Mouse (Mus musculus) layer of hippocampus, adult 11-12 months (tissue): Measurements from ENCODE around the gene Cabp1.

Experiments
- DNase-seq: peaks from one replicate; pipeline ENCODE4 v3.0.0; 2022; ENCODE audit warnings: low spot score

The Cabp1 gene

DNA sequence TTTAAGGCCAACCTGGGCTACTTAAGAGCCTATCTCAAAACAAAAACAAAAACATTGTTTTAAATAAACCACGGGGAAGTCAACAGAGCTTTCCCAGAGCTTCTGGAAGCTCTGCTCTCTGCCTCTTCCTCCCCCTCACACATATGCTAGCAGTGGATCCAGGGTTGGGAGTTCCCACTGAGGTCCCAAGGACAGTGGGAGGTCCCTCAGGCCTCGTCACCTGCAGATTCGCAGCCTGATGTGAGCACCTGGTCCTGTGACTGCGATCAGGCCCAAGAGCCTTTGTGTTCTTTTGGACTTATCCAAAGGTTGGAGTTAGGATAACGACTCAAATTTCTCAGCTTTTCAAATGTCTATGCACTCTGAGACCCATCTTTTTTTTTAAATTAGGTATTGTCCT, 14.4 kb upstream of the Cabp1 start:
- no peak for DNase-seq

DNA sequence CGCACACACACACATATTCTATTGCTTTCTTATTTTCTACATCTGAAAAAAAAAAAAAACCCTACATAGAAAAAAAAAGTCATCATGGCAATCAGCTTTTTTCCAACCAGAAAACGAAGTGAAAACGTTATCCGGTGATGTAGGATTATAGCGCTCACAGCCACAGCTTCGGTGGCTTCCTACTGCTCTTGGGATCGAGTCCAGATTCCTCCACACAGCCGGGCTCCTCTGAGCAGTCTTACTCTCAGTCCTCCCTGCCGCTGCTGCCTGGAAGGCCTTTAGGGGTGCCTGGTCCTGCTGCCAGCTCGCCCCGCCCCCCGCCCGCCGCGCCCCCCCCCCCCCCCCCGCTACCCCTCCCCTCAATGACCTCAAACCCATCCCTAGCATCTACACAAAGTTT, 13.7 kb upstream of the Cabp1 start:
- DNase-seq, result no peak

DNA sequence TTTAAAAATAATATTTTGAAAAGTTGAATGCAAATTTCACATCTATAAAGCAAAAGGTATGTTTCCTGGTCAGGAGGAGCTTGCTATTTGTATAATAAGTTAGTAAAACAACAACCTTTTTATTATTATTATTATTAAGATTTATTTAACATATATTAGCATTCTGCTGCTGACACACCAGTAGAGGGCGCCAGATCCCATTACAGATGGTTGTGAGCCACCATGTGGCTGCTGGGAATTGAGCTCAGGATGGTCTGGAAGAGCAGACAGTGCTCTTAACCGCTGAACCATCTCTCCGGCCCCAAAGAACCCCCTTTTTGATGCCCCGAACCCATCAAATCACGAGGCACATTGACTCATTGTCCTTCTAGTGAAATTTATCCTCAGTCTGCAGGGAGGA, 13.1 kb upstream of the Cabp1 start:
- DNase-seq, result no peak

DNA sequence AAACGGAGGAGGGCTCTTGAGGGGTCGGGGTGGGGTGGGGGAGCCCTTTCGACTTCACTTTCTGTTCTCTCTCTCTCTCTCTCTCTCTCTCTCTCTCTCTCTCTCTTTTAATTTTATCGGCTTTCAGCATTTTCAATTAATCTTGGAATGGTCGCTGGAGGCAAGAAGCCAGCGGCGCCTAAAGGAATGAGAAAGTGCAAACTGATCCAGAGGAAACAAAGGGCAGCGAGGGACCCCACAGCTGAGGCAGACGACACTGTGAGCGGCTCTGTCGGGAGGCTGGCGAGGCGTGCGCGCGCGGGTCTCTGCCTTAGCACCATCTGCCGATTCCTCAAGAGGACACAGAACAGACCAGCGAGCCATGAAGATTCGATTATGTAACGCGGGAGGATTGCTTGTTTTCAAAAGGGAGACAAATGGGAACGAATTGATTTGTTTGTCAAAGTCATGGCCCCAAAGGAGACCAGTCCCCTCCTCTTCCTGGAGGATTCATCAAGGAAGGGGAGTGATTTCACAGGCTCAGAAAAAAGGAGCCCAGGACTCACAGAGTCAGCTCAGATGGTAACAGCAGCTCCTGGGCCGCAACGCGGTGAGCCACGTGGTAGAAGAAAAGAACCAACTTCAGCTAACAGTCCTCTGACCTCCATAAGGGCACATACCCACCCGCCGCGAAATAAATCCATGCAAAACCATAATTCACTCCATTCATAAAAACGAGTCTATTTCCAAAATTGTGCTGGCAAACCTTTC, 10.6 kb upstream of the Cabp1 start:
- DNase-seq, result peak; percentile 59

DNA sequence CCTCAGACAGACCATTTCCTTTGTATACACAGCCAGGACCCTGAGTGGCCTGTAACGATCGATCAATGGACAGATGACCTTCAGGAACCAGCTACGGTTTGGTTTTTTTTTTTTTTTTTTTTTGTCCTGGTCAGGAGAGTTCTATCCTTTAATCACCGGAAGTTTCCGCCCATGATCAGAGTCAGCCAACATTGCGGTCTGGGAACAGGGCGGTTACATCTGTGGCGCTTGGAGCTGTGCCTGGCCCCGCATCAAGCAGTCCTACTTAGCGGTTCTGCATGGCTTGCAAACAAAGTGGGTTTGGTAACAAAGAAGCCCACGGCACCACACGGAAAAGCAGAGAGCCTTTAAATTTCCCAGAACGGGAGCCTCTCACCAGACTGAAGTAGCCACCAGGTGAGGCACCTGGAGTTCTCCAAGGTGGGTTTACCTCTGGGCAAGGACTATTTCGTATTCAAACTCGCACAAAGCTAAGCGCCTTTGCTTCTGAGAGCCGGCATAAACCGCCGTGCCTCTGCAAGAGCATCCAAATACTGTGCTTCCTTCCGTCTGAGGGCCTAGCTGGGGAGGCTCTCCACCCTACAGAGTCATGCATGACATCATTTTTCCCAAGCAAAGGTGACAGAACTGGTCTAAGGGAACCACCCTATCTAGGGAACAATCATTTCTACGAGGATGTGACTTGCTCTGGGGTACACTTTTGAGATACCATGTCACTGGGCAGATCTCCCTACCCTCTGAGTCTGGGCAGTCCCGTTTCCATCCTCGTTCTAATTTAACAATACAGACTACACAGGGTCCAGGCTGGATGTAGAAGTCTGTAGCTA, 9.8 kb upstream of the Cabp1 start:
- DNase-seq, result no peak

DNA sequence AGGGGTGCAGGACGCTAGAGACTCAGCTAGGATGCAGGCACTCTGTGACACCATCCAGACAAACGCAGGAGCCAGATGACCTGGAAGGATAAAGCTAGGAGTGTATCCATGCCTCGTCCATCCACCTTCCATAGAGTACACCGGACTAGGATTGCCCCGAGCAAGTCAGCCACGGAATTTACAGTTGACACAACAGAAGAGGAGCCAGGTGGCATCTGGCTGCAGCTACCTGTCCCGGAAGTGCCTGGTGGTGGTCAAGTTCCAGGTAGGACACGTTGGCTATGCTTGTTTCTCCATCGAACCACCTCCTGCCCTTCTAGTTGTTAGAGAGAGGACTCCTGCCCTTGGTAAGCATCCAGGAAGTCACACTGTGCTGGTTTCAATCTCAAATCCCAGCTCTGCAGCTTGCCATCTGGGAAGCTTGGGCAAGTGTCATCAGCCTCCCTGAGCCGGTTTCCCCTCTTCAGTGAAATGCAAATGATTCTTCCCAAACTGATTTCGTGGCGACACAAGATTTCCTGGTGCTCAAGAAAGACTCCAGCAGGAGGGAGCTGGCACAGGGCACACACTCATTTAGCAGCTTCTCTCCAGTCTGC, 543 bp upstream of the Cabp1 start:
- no peak for DNase-seq

DNA sequence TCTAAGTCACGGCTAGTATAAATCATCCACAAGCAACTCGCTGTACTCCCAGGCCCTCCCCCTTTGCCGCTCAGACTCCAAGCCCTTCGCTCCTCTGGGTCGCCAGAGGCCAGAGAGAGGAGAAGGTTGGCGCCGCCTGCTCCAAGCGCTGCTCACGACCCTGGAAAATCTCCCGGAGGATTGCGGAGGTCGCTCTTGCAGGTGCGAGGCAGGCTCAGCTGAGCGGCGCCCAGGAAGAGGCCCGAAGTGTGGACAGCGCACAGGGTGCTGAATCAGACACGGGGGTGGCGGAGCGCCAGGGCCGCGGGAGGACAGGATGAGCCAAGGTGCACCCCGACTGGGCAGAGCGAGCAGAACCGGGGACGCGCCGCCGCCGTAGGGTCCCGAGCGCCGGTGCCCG, 955 bp downstream of the Cabp1 start:
- DNase-seq, result no peak

DNA sequence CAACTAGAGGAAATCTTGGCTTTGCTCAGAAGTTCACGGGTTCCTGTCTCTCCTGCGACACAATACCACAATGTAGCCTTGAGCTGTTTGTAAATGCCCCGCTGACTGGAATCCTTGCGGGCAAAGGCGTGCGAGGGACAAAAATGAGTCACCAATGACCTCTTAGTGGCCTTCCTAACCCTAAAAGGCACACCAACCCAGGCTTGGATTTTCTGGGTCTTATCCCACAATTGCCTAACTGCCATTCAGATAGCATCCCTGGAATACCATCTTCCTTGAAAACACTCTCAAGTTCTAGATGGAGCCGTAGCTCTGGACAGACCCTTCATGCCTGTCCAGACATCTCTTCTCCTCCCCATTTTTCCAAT, 1.4 kb downstream of the Cabp1 start:
- DNase-seq, result no peak

DNA sequence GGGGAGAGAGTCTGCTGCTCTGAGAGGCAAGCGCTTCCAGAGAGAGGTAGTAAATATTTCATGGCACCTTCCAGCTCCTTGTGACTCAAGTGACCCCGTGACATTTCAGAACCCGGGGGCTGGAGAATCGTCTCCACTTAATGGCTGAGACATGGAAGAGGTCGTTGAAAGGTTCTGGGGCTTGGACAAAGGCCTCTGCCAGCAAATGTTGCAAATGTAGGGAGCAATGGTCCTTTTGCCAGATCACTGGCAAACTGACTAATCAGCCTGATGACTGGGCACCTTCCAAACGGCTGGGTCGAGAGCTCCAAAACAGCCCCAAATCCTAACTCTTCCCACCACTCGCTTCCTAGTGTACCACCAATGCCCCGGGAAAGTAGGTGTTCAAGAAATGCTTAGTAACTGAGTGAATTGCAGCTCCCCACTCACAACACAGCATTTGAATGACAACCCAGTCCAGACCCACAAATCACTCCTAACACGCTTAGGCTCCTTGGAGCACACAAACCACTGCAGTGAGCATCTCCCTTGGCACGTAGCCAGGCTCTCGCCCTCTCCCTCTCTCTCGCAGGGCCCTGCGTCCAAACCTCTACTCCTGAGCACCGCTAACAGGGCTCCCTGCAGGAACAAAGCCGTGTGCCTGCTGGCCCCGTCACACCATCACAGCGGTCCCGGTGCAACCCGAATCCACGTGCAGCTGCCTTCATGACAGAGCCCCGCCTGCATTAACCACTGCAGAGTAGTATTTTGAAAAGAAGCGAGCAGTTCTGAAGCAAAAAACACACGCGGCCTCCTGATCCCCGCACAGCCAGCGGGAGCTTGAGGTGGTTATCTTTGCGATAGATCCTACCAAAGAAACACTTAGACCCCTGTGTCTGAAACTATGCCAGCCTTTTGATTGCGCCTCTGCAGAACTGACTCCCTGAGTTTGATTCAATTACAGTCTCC, 2.0 kb downstream of the Cabp1 start:
- no peak for DNase-seq

DNA sequence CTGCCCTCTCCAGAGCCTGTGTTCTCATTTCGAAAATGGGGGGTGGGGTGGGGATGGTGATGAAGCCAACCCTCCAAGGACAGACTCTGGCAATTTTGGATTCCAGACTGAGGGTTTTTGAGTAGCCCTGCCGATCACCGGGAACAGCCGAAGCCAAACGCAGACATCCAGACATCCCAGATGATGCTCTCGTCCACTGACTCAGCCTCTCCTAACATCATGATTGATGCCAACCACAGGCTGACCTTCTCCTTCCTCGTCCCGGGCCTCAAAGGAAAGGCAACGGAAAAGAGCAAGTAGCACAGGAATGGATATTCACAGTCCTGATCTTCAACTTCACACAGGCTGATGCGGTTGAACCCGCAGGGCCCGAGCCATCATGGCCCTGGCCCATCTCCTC, 4.1 kb downstream of the Cabp1 start:
- DNase-seq, result no peak

DNA sequence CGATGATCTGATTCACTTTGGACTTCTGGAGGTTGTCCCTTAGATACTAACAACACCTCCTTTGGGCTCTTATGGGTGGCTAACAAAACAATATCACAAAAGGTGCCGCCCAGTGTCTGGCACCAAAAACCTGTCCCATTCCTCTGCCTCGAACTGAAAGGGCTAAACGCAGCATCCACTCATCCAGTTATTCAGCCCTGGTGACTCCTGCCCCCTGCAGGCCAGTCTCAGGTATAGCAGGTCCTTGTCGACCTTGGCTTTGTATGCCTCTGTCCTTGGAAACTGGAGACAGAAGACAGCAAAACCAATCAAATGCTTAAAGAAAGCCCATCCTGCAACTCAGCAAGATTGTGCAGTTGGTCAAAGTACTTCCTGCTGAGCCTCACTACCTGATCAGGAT, 5.4 kb downstream of the Cabp1 start:
- no peak for DNase-seq

DNA sequence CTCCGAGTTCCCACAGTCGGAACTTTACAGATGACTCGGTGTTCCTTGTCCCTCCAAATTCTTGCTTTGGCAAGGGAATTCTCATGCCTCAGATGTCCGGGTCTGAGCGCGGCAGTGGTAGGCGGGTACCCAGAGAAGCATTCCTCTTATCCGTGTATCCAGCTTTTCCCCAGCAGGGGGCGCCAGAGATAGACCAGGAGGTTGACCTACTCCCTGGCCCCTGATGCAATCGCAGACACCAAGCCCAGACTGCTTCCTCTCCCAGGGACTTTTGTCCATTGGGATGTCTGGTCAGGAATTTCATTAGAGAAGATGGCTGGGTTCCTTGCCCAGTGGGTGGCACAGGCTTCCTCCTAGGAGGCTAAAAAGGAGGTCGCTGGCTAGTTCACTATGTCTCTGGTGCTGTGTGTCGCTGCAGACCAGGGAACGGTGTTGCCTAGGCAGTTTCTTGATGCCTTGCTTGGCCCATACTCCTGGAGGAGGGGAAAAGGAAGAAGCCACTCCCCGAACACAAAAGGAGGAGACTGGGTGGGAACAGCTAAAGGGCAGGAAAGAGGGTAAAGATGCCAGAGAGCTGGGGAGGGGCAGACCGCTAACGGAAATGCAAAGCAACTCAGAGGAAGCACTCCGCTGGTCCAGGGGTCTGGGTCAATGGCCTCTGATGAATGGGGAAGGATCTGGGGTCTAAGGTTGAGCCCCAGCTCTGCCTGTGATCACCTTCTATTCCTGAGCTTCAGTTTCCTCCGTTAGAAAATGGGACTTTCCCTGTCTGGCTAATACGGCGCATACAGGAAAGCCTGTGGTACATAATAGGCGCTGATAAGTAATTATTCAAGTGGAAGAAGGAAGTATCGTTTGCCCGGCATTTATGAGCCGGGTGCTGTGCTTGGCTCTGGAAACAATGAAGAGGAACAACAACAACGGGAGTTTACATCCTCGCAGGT, 6.7 kb downstream of the Cabp1 start:
- peak; percentile 94 for DNase-seq

DNA sequence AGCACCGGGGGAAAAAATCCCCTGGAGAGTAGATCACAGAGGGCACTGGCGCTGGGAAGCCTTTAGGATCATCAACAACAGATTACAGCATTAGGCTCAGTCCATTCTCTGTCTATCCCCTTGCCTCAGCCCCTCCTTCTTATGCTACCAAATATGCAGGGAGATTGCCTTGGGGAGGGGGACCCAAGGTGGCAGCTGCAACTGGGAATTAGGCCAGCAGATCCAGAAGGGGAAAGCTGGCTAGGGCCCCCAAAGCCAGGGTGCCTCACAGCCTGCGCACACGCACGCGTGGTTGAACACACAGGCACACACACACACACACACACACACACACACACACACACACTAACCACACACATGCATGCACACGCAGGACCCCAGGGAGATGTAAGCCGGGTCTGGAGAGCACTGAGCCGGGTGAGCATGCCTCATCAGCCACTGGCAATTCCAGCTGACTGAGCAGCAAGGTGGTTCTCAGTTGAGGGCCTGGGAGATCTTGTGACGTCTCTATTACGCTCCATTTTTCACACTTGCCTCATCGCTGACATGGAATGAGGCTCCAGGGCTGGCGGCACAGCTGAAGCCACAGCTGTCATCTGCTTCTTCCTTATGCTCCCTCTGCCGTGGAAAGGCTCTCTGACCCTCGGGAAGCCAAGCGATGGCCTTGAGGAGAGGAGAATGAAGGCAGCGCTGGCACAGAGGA, 7.7 kb downstream of the Cabp1 start:
- peak; percentile 37 for DNase-seq

DNA sequence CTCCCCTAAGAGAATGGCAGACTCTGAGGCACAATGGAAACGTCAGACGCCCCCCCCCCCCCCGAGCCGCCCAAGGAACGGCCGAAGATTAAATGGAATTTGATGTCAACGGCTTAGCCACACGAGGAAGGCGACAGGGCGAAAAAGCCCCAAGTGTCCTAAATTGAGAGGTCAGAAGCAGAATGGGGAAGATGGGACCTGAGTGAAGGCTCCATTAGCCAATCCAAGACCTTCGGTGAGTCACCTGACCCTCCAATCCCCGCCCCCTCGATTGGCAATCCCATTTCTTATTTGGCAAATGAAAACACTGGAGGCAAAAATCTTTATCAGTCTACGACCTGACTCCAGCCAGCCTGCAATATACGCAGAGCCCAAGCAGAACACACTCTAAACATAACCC, 9.5 kb downstream of the Cabp1 start:
- peak; percentile 51 for DNase-seq

DNA sequence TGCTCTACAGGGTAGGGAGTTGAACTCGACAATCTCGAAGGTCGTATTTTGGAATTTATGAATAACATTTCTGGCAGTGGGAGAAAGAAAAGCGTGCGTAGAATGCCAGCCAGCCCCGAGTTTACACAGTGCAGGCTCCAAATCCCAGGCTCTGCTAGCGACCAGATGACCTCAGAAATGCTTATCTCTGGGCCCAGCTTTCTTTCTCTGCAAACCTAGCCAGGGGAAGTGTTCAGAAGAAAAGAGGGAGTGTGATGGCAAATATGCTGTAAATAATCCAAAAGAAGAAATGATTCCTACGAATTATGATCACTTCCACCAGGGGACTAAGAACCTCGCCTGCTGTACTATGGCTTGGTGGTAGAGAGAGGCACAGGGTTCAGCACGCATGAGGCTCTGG, 10.7 kb downstream of the Cabp1 start:
- DNase-seq, result no peak

DNA sequence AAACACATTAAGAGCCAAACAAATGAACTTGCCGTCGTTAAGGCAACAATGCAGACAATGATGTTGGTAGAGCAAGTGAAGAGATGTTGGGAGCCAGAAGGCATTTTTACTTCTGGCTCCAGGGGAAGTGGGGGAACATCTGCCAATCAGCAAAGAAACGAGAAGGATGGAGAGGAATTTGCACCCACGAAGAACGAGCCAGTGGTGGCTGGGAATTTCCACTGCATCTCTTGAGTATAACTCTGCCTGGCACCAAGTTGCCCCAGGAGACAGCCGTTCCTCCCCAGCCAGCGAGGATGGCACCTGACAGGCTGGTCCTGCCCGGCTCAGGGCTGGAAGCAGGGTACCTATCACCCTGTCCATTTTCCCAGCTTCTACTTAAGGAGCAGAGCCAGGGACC, 11.3 kb downstream of the Cabp1 start:
- no peak for DNase-seq

DNA sequence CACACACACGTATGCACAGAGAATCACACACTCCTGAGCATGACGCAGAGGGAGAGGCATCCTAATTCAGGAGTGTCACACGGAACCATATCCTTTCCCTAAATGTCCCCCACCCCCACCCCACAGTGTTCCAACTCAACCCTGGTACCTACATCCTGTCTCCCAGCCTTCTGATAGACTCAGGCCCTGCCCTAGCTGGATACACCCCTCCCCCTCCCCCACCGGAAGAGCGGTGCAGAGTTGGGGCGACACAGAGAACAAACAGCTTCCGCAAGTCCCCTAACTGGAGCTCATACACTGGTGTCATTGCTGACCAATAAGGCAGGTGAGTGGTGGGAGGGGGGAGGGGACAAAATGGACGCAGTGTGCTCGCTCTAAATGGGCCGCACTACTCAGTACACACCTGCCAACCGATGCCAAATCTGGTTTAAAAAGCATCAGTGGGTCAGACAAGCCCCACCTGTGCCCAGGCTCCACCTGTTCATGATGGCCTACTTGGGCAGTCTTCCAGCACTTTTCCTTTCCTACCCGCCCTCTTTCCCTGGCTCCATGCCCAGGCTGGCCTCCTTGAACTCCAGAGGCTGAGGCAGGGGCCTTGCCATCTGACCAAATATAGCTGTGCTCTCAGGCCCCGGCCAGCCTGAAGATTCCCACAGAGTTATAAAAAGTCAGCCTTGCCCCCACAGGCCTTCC, 12.8 kb downstream of the Cabp1 start:
- DNase-seq, result no peak

DNA sequence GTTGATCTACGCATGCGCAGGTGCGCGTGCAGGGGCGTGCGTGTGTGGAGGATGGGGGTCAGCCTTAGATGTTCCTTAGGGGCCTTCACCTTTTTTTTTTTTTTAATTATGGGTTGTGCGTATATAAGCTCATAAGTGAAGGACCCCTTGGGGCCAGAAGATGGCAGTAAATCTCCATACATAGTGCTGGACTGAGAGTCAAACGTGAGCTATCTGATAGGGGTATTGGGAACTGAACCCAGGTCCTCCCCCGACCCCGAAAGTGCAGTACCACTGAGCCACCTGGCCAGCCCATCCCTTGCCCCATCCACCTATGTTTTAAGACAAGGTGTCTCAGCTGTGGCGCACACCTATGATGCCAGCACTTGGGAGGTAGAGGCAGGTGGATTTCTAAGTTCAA, 14.6 kb downstream of the Cabp1 start:
- DNase-seq, result no peak

DNA sequence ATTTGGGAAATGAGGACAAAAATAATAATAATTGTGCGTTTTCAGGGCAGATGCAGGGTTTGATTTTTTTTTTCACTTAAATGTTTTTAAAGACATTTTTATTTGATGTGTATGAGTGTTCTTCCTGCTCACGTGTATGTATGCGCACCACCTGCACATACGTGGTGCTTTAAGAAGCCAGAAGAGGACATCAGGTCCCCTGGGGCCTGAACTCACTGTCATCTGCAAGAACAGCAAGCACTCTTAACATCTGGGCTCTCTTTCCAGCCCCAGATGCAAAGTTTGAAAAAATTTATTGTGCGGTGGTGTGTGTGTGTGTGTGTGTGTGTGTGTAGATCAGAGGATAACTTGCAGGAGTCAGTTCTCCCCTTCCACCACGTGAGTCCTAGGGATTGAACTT, 16.3 kb downstream of the Cabp1 start:
- DNase-seq, result no peak

DNA sequence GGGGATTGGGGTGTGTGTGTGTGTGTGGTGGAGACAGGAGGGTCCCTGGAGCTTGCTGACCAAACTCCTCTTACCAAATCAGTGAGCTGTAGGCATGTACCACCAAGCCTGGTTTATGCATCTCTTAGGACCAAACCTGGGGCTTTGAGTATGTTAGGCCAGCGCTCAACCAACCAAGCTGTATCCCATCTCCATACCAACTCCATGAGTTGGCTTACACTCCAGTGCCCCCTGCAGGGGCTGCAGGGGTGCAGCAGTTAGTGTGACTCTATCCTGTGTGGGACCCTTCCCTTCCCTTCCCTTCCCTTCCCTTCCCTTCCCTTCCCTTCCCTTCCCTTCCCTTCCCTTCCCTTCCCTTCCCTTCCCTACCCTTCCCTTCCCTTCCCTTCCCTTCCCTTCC, 19.6 kb downstream of the Cabp1 start:
- DNase-seq, result no peak
